Mouse (Mus musculus): ENCODE data around the gene Gm17409. TPM values are rescaled to one million over a fixed set of nuclear protein-coding genes. Genes with fewer than 3 reads are reported as not detected.

Gm17409 gene
- polyA plus RNA-seq, 1 experiment from 2014 or later, result not detected

DNA sequence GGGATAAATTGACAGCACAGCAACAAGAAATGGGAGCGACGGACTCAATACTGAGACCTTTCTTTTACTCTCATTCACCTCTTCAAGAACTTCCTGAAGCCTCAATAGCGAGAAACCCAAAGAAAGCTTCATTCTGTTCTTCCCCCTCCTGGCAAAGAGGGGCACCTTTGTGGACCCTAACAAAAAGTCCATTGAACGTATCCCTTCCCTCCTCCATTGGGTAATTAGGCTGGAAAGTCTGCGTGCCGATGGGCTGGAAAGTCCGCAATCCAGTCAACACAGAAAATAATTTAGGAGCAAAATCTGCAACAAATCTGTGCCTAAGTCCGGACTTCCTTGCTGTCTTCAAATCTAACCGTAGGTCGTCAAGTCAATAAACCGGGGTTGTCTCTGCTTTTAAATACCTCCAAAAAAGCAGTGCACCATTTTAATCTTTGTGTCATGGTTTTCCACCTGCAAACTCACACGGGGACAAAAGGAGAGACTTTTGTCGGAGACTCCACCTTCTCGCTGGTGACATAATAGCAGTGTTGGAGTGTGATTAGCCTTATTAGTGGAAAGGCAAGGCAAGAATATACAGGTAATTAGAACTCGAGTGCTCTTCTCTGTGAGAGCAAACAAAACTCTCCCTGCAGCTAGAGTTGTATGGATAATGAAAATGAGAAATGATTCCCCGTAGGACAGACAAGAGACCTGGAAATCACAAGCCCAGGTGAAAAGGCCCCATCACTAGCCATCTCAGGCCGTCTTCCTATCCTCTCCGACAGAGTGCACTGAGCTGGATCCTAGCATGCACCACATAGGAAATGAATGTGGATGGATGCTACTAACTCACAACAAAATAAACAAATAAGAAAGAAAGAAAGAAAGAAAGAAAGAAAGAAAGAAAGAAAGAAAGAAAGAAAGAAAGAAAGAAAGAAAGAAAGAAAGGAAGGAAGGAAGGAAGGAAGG, 24.0 kb downstream of the Gm17409 start:
- no peak for ATAC-seq (ENCODE audit: low FRiP score, low TSS enrichment)
- Histone ChIP-seq H3K4me2 (replicated peaks; ENCODE audit: low read depth, low read length) (no peak overlapping the region), H3K9ac (replicated peaks; ENCODE audit: low read length) (no peak overlapping the region), H3K4me3 (ENCODE audit: low read length) (no peak overlapping the region), H3K9me3 (ENCODE audit: low read length) (peaks cover 4% of the 10 kb centered on the region), H3K27me3 (ENCODE audit: insufficient read depth, low read length) (no peaks in the 10 kb centered on the region), H3K36me3 (ENCODE audit: insufficient read depth, low read length) (peaks cover 10% of the 10 kb centered on the region; the same call in 1 of the 2 replicates), H3K4me1 (ENCODE audit: insufficient read depth, low read length) (0 out of 2 replicates have a peak, but pooled peaks cover 7% of the 10 kb centered on the region), H3K27ac (ENCODE audit: low read length) (no peak overlapping the region)
- WGBS, result 85% methylated on average over 18 of the region's 18 CpGs

DNA sequence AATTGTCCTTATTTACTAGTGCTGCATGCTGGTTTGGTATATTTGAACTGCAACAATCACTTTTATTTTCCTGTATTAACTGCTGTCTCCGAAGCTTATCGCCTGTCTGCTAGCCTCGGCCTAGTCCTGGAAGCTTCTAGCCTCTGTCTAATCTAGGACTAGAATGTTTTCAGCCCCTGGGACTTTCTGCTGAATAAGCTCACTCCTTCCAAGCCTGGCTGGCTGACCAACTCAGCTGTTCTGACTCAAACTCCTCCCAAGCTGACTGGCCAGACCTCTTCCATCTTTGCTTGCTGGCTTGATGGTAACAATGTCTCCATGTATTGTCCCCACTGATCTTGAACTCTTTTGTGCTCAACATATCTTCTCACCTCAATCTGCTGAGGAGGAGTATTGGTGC, 25.4 kb downstream of the Gm17409 start:
- no peak overlapping the region for H3K4me2 ChIP-seq (replicated peaks; ENCODE audit: low read depth, low read length)
- H3K9me3 ChIP-seq (ENCODE audit: low read length), result peaks cover 4% of the 10 kb centered on the region
- 96% methylated on average over 3 of the region's 3 CpGs for WGBS
- peaks cover 10% of the 10 kb centered on the region; the same call in 1 of the 2 replicates for H3K36me3 ChIP-seq (ENCODE audit: insufficient read depth, low read length)
- H3K9ac ChIP-seq (replicated peaks; ENCODE audit: low read length), result no peak overlapping the region
- H3K27me3 ChIP-seq (ENCODE audit: insufficient read depth, low read length), result no peaks in the 10 kb centered on the region
- no peak overlapping the region for H3K27ac ChIP-seq (ENCODE audit: low read length)
- no peak overlapping the region for H3K4me3 ChIP-seq (ENCODE audit: low read length)
- no peak for ATAC-seq (ENCODE audit: low FRiP score, low TSS enrichment)
- H3K4me1 ChIP-seq (ENCODE audit: insufficient read depth, low read length), result 0 out of 2 replicates have a peak, but pooled peaks cover 7% of the 10 kb centered on the region

DNA sequence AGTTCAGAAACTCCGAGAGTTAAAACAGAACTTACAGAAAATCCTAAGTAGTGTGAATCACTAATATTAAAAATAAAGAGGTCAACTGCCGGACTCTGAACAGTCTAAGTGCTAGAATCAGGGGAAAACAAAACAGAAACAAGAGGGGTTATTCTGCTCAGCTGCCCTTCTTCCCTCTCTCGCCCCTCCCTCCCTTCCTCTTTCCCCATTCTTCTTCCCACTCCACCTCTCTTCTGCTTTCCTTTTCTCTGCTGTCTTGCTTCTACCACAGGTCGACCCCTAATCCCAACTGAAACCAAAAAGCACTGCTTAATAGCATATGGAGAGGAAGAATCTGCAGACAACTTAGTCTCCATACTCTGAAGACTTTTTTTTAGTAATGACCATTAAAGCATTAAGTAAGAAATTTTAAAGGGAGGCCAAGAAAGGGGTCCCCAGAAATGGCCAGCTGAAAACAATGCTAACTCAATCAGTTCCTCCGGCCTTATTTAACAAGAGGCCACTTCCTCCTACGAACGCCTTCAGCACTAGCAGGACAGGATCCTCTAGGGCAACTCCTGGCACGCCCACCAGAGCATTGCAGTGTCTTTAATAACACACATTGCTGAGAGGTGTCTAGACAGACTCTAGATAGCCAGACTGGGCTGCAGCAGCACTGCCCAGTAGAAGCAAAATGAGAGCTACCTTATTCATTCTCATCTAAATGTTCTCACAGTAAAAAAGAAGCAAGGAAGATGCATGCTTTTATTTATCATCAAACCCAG, 26.9 kb downstream of the Gm17409 start:
- H3K4me3 ChIP-seq (ENCODE audit: low read length), result no peak overlapping the region
- whole genome bisulfite sequencing, result 60% methylated on average over 8 of the region's 8 CpGs
- H3K36me3 ChIP-seq (ENCODE audit: insufficient read depth, low read length), result peaks cover 8% of the 10 kb centered on the region; the same call in 1 of the 2 replicates
- H3K27me3 ChIP-seq (ENCODE audit: insufficient read depth, low read length), result no peaks in the 10 kb centered on the region
- no peaks in the 10 kb centered on the region for H3K9me3 ChIP-seq (ENCODE audit: low read length)
- H3K9ac ChIP-seq (replicated peaks; ENCODE audit: low read length), result no peak overlapping the region
- no peak overlapping the region for H3K27ac ChIP-seq (ENCODE audit: low read length)
- H3K4me2 ChIP-seq (replicated peaks; ENCODE audit: low read depth, low read length), result no peak overlapping the region
- no peak for ATAC-seq (ENCODE audit: low FRiP score, low TSS enrichment)
- 0 out of 2 replicates have a peak, but pooled peaks cover 7% of the 10 kb centered on the region for H3K4me1 ChIP-seq (ENCODE audit: insufficient read depth, low read length)

DNA sequence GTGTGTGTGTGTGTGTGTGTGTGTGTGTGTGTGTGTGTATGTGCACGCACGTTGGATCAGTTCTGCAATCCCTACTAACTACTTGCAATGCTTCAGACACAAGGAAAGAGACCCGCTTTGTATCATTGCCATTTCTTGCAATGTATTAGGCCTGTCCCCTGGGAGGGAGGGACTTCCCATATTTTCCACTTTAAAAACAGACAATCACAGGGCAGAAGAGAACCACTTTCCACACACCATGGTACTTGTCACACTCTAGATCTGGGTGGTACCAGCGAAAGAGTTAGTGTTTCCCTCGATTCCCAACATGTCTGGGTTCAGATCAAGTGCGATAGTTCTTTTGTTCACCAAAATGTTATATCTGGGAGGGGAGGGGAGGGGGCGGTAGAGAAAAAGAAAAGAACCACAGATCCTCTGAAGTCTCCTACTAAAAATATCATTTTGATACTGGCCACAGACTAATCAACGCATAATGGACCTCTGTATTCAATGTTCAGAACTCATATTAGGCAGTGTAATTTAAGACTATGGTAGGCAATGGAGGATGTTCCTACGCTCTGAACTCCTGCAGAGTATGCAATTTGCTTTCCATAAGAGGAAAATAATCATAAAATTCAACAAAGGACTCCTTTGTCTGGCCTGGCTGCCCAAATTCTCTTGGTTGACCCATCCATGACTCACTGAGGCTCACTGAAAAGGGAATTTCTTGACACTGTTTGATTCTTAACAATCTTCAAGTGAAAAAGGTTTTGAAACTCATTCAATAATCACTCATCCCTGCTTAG, 35.6 kb downstream of the Gm17409 start:
- no peaks in the 10 kb centered on the region for H3K9me3 ChIP-seq (ENCODE audit: low read length)
- H3K27me3 ChIP-seq (ENCODE audit: insufficient read depth, low read length), result no peaks in the 10 kb centered on the region
- no peak overlapping the region for H3K9ac ChIP-seq (replicated peaks; ENCODE audit: low read length)
- no peak overlapping the region for H3K4me3 ChIP-seq (ENCODE audit: low read length)
- no peaks in the 10 kb centered on the region for H3K36me3 ChIP-seq (ENCODE audit: insufficient read depth, low read length)
- 85% methylated on average over 9 of the region's 9 CpGs for WGBS
- no peaks in the 10 kb centered on the region for H3K4me1 ChIP-seq (ENCODE audit: insufficient read depth, low read length)
- no peak overlapping the region for H3K27ac ChIP-seq (ENCODE audit: low read length)
- H3K4me2 ChIP-seq (replicated peaks; ENCODE audit: low read depth, low read length), result no peak overlapping the region
- no peak for ATAC-seq (ENCODE audit: low FRiP score, low TSS enrichment)

DNA sequence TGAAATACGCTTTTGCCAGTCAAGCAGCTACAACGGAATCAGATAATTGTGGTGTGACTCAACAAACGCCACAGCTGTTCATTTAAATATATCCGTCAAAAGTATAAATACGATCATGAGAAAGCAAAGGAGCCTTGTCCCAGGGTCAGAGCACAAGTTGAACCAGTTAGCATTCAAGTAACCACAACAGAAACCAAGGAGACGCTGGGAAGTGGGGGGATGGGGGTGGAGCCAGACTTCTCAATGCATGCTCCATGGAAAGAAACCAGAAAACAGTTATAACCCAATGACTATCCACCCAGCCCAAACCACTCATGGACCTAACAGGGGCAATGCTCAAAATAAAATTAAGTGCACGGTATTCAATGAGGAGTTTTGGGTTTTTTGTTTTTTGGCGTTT, 40.3 kb downstream of the Gm17409 start:
- H3K4me3 ChIP-seq (ENCODE audit: low read length), result no peak overlapping the region
- ATAC-seq (ENCODE audit: low FRiP score, low TSS enrichment), result no peak
- H3K27me3 ChIP-seq (ENCODE audit: insufficient read depth, low read length), result no peaks in the 10 kb centered on the region
- WGBS, result 60% methylated on average over 8 of the region's 8 CpGs
- H3K4me1 ChIP-seq (ENCODE audit: insufficient read depth, low read length), result peaks cover 3% of the 10 kb centered on the region
- H3K9me3 ChIP-seq (ENCODE audit: low read length), result no peaks in the 10 kb centered on the region
- no peak overlapping the region for H3K4me2 ChIP-seq (replicated peaks; ENCODE audit: low read depth, low read length)
- no peak overlapping the region for H3K9ac ChIP-seq (replicated peaks; ENCODE audit: low read length)
- no peak overlapping the region for H3K27ac ChIP-seq (ENCODE audit: low read length)
- no peaks in the 10 kb centered on the region for H3K36me3 ChIP-seq (ENCODE audit: insufficient read depth, low read length)

DNA sequence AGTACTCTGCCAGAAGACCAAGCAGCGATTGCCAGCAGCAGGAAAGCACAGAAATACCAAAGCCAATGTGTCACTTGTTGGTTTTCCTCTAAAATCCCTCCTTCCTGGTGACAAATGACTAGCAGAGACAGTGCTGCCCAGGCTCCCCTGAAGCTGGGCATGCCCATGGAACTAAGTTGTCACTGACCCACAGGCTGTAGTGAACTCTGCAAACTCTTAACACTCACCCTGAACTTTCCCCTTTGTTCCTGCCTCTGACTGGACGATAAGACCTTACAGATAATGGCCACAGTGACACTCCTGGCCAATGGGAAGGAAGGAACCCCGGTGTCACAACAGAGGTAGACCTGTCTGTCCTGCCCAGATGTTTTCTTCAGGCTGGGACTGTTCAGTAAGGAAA, 43.3 kb downstream of the Gm17409 start:
- WGBS, result 68% methylated on average over 3 of the region's 3 CpGs
- H3K4me1 ChIP-seq (ENCODE audit: insufficient read depth, low read length), result peaks cover 25% of the 10 kb centered on the region
- no peak overlapping the region for H3K27ac ChIP-seq (ENCODE audit: low read length)
- H3K4me3 ChIP-seq (ENCODE audit: low read length), result no peak overlapping the region
- ATAC-seq (ENCODE audit: low FRiP score, low TSS enrichment), result no peak
- H3K9ac ChIP-seq (replicated peaks; ENCODE audit: low read length), result no peak overlapping the region
- no peaks in the 10 kb centered on the region for H3K36me3 ChIP-seq (ENCODE audit: insufficient read depth, low read length)
- no peaks in the 10 kb centered on the region for H3K9me3 ChIP-seq (ENCODE audit: low read length)
- no peak overlapping the region for H3K4me2 ChIP-seq (replicated peaks; ENCODE audit: low read depth, low read length)
- H3K27me3 ChIP-seq (ENCODE audit: insufficient read depth, low read length), result no peaks in the 10 kb centered on the region

DNA sequence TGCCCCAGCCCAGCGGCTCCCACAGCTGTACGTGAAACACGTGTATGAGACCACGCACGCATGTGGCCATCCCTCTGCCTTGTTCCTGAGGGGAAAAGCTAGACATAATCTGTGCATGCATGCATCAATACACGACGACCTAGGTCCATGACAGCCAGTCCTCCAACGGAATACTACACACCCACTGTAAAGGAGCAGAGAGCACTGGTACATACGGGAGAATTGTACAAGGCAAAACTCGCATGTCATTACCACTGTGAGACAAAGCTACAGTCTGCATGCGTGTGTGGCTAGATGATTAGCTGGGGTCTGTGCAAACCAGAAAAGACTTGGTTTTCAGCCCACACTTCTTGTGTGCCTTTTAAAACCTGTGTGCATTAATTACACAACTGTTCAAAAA, 44.6 kb downstream of the Gm17409 start:
- no peak overlapping the region for H3K4me3 ChIP-seq (ENCODE audit: low read length)
- 95% methylated on average over 11 of the region's 11 CpGs for WGBS
- no peaks in the 10 kb centered on the region for H3K27me3 ChIP-seq (ENCODE audit: insufficient read depth, low read length)
- H3K4me1 ChIP-seq (ENCODE audit: insufficient read depth, low read length), result peaks cover 29% of the 10 kb centered on the region
- no peak for ATAC-seq (ENCODE audit: low FRiP score, low TSS enrichment)
- no peak overlapping the region for H3K9ac ChIP-seq (replicated peaks; ENCODE audit: low read length)
- H3K36me3 ChIP-seq (ENCODE audit: insufficient read depth, low read length), result no peaks in the 10 kb centered on the region
- H3K4me2 ChIP-seq (replicated peaks; ENCODE audit: low read depth, low read length), result no peak overlapping the region
- H3K9me3 ChIP-seq (ENCODE audit: low read length), result no peaks in the 10 kb centered on the region
- H3K27ac ChIP-seq (ENCODE audit: low read length), result no peak overlapping the region

DNA sequence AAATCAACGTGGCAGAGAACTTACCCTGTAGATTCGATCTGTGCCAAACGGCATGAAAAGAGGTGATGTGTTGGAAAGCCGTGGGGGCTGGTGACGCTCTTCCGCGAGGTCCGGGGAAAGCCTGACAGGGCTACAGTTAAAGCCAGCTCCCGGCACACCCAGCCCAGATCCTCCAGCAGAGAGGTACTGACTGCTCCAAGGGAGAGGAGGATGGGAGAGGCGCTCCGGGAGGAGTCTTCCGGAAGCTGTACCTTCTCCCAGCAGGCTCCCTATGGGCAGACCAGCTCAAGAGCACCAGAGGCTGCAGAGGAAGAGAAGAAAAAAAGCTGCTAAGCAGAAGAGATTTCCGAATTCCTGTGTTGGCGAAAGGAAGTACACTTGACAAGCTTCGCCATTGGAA, 46.1 kb downstream of the Gm17409 start:
- WGBS, result 22% methylated on average over 15 of the region's 15 CpGs
- Histone ChIP-seq H3K27ac (ENCODE audit: low read length) (peak overlapping the region; percentile 79; the same call in 1 of the 2 replicates), H3K4me2 (replicated peaks; ENCODE audit: low read depth, low read length) (peak overlapping the region; percentile 5), H3K9ac (replicated peaks; ENCODE audit: low read length) (no peak overlapping the region), H3K9me3 (ENCODE audit: low read length) (no peaks in the 10 kb centered on the region), H3K4me1 (ENCODE audit: insufficient read depth, low read length) (peaks cover 31% of the 10 kb centered on the region), H3K36me3 (ENCODE audit: insufficient read depth, low read length) (no peaks in the 10 kb centered on the region), H3K4me3 (ENCODE audit: low read length) (no peak overlapping the region), H3K27me3 (ENCODE audit: insufficient read depth, low read length) (no peaks in the 10 kb centered on the region)
- ATAC-seq (ENCODE audit: low FRiP score, low TSS enrichment), result peak; percentile 50; the same call in 1 of the 2 replicates

DNA sequence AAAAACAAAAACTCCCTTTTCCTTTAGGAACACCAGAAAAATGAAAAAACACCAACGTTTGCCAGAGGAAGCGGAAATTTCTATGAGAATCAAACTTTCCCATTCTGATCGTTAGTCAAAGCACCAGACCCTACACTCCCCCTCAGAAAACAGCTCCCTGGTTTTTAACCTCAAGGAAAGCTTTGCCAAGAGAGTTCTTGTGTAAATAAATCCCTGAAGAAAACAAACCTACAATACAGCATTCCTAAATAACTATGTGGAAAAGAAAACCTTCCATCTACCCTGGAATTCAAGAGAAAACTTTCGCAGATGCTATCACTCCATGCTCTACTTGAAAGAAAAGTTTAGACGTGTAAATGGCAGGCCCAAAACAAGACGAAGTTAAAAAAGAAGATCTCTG, 47.0 kb downstream of the Gm17409 start:
- Histone ChIP-seq H3K9me3 (ENCODE audit: low read length) (no peaks in the 10 kb centered on the region), H3K9ac (replicated peaks; ENCODE audit: low read length) (no peak overlapping the region), H3K36me3 (ENCODE audit: insufficient read depth, low read length) (no peaks in the 10 kb centered on the region), H3K4me1 (ENCODE audit: insufficient read depth, low read length) (peaks cover 35% of the 10 kb centered on the region), H3K4me2 (replicated peaks; ENCODE audit: low read depth, low read length) (peak overlapping the region; percentile 5; the same call in 1 of the 2 replicates), H3K4me3 (ENCODE audit: low read length) (no peak overlapping the region), H3K27me3 (ENCODE audit: insufficient read depth, low read length) (no peaks in the 10 kb centered on the region), H3K27ac (ENCODE audit: low read length) (peak overlapping the region; percentile 79)
- WGBS, result 43% methylated on average over 6 of the region's 6 CpGs
- no peak for ATAC-seq (ENCODE audit: low FRiP score, low TSS enrichment)

All from kidney, embryonic 16.5 days (tissue).